Mouse (Mus musculus): ENCODE measurements around the gene Prr22. TPM values are rescaled to one million over a fixed set of nuclear protein-coding genes. Genes with fewer than 3 reads are reported as not detected.

Gene Prr22
- total RNA-seq (2014; rRNA removed) (0.44 and 1.3 TPM in 2 replicates), polyA plus RNA-seq (2015; fragmentation: Nextera tagmentation; extraction: Ambion mirVana) (0.61 and 1.1 TPM in 2 replicates)

DNA sequence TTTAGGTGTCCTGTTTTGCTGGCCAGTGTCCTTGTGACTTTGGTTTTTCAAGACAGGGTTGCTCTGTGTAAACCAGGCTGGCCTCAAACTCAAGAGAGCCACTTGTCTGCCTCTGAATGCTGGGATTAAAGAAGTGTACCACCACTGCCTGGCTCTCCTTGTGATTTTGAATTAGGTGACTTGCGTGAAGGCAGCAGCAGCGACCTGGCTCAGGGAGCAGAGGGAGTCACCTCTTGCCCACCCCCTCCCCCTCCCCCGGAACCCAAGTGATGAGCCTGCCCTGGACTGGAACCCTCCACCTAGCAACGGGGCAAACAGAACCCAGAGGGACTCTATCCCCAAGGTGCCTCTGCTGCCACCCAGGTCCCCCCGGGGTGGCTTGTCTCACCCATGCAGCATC is at the start of gene Prr22:
Gene Prr22 (plus strand): TSS at position 301 of the 400 bp plus-strand sequence.
- no peak for TF ChIP-seq CTCF (IDR thresholded peaks at IDR 0.05)
- no peak for ATAC-seq (ENCODE audit: low FRiP score)
- WGBS: 92% methylated on average over 5 of the region's 5 CpGs

DNA sequence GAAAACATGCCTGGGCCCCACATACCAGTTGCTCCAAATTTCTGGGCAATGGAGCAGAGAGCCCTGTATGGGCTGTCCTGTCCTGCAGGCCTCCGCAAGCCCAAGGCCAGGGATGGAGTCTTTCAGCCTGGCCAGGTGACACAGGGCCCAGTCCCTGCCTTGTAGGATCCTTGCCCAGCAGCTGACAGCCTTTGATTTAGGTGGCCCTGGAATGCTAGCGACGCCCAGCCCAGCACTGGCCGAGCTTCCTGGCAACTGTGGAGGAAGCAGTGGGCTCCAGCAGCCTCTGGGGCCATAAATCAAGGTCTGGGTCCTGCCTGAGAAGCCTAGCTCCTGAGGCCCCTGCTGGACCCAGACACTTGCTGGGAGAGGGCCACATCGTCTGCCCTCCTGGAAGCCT is 47.6 kb upstream of the Prr22 start:
- Histone ChIP-seq H3K4me2 (ENCODE audit: low read depth, low read length, poor library complexity, severe bottlenecking) (no peak overlapping the region), H3K27ac (ENCODE audit: low read depth, low read length) (no peak overlapping the region), H3K27me3 (ENCODE audit: insufficient read depth, low read length) (no peaks in the 10 kb centered on the region), H3K36me3 (ENCODE audit: insufficient read depth, low read length) (peaks cover 26% of the 10 kb centered on the region), H3K4me1 (ENCODE audit: insufficient read depth, low read length) (peaks cover 10% of the 10 kb centered on the region), H3K9ac (replicated peaks; ENCODE audit: low read length, poor library complexity, severe bottlenecking) (no peak overlapping the region), H3K9me3 (ENCODE audit: low read length) (no peaks in the 10 kb centered on the region), H3K4me3 (ENCODE audit: low read depth, low read length) (no peak overlapping the region)
- no peak for ATAC-seq (ENCODE audit: low FRiP score)
- no peak for DNase-seq (ENCODE audit: low spot score)
- no peak for TF ChIP-seq CTCF (IDR thresholded peaks at IDR 0.05)
- 91% methylated on average over 5 of the region's 5 CpGs for WGBS

More for the DNA sequence above, at the start of gene Prr22:
- H3K9ac ChIP-seq (replicated peaks; ENCODE audit: low read length, poor library complexity, severe bottlenecking): no peak within 1 kb of the TSS
- H3K36me3 ChIP-seq (ENCODE audit: insufficient read depth, low read length): peaks cover 43% of the 10 kb centered on the region
- H3K27ac ChIP-seq (ENCODE audit: low read depth, low read length): no peak within 1 kb of the TSS
- H3K4me2 ChIP-seq (ENCODE audit: low read depth, low read length, poor library complexity, severe bottlenecking): no peak within 1 kb of the TSS
- no peak for DNase-seq (ENCODE audit: low spot score)
- H3K27me3 ChIP-seq (ENCODE audit: insufficient read depth, low read length): no peaks in the 10 kb centered on the region
- no peak within 1 kb of the TSS for H3K4me3 ChIP-seq (ENCODE audit: low read depth, low read length)
- peaks cover 4% of the 10 kb centered on the region for H3K4me1 ChIP-seq (ENCODE audit: insufficient read depth, low read length)
- no peaks in the 10 kb centered on the region for H3K9me3 ChIP-seq (ENCODE audit: low read length)

DNA sequence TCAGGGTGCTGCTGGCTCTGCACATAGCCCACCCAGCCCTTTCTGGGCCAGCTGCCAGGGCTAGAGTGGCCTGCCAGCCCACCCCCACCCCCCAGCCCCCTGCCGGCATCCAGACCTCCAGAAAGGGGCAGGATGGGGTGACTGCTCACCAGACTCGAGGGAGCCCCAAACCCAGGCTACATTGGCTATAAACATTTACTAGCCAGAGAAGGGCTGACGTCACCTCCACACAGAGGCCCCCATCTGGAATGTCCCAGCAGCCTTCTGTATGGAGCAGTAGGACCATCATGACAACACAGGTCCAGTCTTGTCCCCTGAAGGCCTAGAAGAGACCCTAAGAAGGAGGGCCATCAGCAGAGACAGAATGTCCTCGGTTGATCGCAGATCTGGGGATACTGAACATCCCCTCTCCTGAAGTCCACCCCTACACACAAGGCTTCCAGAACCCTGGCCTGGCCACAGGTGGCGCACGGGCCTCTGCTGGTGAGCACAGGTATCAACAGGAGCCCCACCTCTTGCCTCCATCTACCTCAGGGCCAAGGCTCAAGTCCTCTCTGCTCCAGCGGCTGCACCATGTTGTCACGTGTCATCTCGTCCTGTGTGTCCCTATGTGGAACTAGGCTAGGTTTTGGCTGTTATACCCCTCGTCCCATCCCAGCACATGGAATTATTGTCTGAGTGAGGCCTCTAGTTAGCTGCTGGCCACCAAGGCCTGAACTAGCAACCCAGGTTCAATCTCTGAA is 46.5 kb upstream of the Prr22 start:
- no peak for DNase-seq (ENCODE audit: low spot score)
- TF ChIP-seq CTCF (IDR thresholded peaks at IDR 0.05): no peak; the same call in 1 of the 2 replicates
- Histone ChIP-seq H3K27me3 (ENCODE audit: insufficient read depth, low read length) (no peaks in the 10 kb centered on the region), H3K9ac (replicated peaks; ENCODE audit: low read length, poor library complexity, severe bottlenecking) (no peak overlapping the region), H3K4me2 (ENCODE audit: low read depth, low read length, poor library complexity, severe bottlenecking) (no peak overlapping the region), H3K27ac (ENCODE audit: low read depth, low read length) (no peak overlapping the region), H3K4me3 (ENCODE audit: low read depth, low read length) (no peak overlapping the region), H3K9me3 (ENCODE audit: low read length) (no peaks in the 10 kb centered on the region), H3K4me1 (ENCODE audit: insufficient read depth, low read length) (peaks cover 8% of the 10 kb centered on the region), H3K36me3 (ENCODE audit: insufficient read depth, low read length) (peaks cover 26% of the 10 kb centered on the region)
- ATAC-seq (ENCODE audit: low FRiP score): no peak
- WGBS: 85% methylated on average over 11 of the region's 11 CpGs

DNA sequence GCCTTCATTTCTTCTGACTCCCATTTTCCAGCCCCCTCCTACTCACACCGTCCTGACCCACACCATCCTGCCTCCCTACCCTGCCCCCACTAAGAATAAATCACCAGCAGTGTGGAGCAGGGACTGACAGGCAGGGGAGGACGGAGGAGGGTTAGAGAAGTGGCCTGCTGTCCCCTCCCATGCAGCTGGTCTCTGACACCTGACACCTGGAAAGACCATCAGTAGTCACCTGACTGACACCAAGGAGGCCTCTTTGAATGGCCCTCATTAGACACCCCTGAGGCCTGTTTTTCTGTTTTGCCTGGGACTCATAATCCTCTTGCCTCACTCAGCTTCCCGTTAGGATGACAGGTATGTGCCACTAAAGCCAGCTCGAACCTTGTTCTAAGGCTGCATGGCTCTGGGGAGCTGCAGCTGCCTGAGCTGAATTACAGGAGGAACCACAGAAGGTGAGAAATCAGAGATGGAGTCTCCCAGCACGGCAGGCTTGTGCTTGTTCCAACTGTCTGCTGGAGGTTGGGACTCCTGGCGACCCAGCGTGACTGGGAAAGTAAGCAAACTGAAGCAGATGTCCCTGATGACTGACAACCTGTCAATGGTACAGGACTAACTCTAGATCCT is 42.9 kb upstream of the Prr22 start:
- no peak for ATAC-seq (ENCODE audit: low FRiP score)
- TF ChIP-seq CTCF (IDR thresholded peaks at IDR 0.05): no peak
- 21% methylated on average over 7 of the region's 7 CpGs for WGBS
- H3K36me3 ChIP-seq (ENCODE audit: insufficient read depth, low read length): peaks cover 17% of the 10 kb centered on the region
- no peak overlapping the region for H3K4me2 ChIP-seq (ENCODE audit: low read depth, low read length, poor library complexity, severe bottlenecking)
- DNase-seq (ENCODE audit: low spot score): no peak
- H3K27me3 ChIP-seq (ENCODE audit: insufficient read depth, low read length): no peaks in the 10 kb centered on the region
- no peaks in the 10 kb centered on the region for H3K9me3 ChIP-seq (ENCODE audit: low read length)
- no peak overlapping the region for H3K27ac ChIP-seq (ENCODE audit: low read depth, low read length)
- no peaks in the 10 kb centered on the region for H3K4me1 ChIP-seq (ENCODE audit: insufficient read depth, low read length)
- H3K4me3 ChIP-seq (ENCODE audit: low read depth, low read length): no peak overlapping the region
- no peak overlapping the region for H3K9ac ChIP-seq (replicated peaks; ENCODE audit: low read length, poor library complexity, severe bottlenecking)

DNA sequence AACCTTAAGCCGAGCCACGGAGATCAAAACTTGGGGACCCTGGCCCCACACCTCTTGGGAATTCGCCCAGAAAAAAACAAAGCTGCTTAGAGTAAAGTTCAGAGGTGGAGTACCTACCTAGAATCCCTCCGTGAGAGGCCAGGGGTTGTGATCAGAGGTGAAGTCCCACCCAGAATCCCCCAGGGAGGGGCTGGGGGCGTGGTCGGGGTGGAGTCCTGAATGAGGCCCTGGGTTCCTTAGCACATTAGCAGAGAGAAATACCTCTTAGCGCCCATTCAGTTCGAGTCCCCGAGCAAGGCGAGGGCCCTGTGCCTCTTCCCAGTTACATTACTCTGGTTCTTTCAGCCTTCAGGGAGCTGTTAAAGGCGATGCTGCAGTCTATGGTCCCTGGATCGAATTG is 42.4 kb upstream of the Prr22 start:
- WGBS: 19% methylated on average over 12 of the region's 12 CpGs
- no peaks in the 10 kb centered on the region for H3K27me3 ChIP-seq (ENCODE audit: insufficient read depth, low read length)
- H3K4me1 ChIP-seq (ENCODE audit: insufficient read depth, low read length): no peaks in the 10 kb centered on the region
- no peak overlapping the region for H3K27ac ChIP-seq (ENCODE audit: low read depth, low read length)
- no peaks in the 10 kb centered on the region for H3K9me3 ChIP-seq (ENCODE audit: low read length)
- no peak for ATAC-seq (ENCODE audit: low FRiP score)
- no peak overlapping the region for H3K4me3 ChIP-seq (ENCODE audit: low read depth, low read length)
- DNase-seq (ENCODE audit: low spot score): no peak
- peaks cover 12% of the 10 kb centered on the region for H3K36me3 ChIP-seq (ENCODE audit: insufficient read depth, low read length)
- H3K4me2 ChIP-seq (ENCODE audit: low read depth, low read length, poor library complexity, severe bottlenecking): no peak overlapping the region
- H3K9ac ChIP-seq (replicated peaks; ENCODE audit: low read length, poor library complexity, severe bottlenecking): no peak overlapping the region
- no peak for TF ChIP-seq CTCF (IDR thresholded peaks at IDR 0.05)

DNA sequence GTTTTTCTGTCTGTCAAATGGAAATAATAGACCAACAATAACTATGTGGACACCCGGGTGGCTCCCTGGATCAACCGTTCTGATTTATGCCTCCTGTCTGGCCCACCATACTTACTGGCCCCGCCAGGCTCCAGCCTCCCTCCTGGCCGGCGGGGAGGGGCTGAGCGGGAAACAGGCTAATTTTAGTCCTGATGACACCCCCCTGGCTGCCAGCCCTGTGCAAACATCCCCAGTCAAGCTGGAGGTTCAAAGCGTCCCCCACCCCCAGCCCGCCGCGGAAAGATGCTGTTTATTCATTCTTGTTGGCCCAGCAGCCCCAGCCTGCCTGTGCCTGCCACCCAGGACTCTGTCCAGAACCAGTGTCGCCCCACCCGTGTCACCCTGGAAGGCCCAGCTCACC is 41.9 kb upstream of the Prr22 start:
- no peak overlapping the region for H3K27ac ChIP-seq (ENCODE audit: low read depth, low read length)
- 51% methylated on average over 12 of the region's 12 CpGs for WGBS
- H3K36me3 ChIP-seq (ENCODE audit: insufficient read depth, low read length): peaks cover 8% of the 10 kb centered on the region
- no peaks in the 10 kb centered on the region for H3K27me3 ChIP-seq (ENCODE audit: insufficient read depth, low read length)
- ATAC-seq (ENCODE audit: low FRiP score) (no peak), DNase-seq (ENCODE audit: low spot score) (no peak)
- H3K4me1 ChIP-seq (ENCODE audit: insufficient read depth, low read length): no peaks in the 10 kb centered on the region
- H3K4me3 ChIP-seq (ENCODE audit: low read depth, low read length): no peak overlapping the region
- no peaks in the 10 kb centered on the region for H3K9me3 ChIP-seq (ENCODE audit: low read length)
- no peak overlapping the region for H3K4me2 ChIP-seq (ENCODE audit: low read depth, low read length, poor library complexity, severe bottlenecking)
- no peak overlapping the region for H3K9ac ChIP-seq (replicated peaks; ENCODE audit: low read length, poor library complexity, severe bottlenecking)
- TF ChIP-seq CTCF (IDR thresholded peaks at IDR 0.05): no peak

Data from midbrain, postnatal 0 days (tissue).